Mouse (Mus musculus): ENCODE results near the gene Sh3bp2.

Sh3bp2 gene

GRCm38 (mm10) chr5:34525663-34526476, at the start of gene Sh3bp2:
TSS of gene Sh3bp2 (plus strand) at chr5:34525838.
- peak; percentile 60 to 79 for DNase-seq (ENCODE audit: low spot score in 2 of 2)

- DNase-seq (ENCODE audit: low spot score in 2 of 2): no peak
Measured at GRCm38 (mm10) chr5:34480926-34481325, 44.7 kb upstream of the Sh3bp2 start.

GRCm38 (mm10) chr5:34485731-34486130, 39.9 kb upstream of the Sh3bp2 start:
- no peak for DNase-seq (ENCODE audit: low spot score in 2 of 2)

DNA sequence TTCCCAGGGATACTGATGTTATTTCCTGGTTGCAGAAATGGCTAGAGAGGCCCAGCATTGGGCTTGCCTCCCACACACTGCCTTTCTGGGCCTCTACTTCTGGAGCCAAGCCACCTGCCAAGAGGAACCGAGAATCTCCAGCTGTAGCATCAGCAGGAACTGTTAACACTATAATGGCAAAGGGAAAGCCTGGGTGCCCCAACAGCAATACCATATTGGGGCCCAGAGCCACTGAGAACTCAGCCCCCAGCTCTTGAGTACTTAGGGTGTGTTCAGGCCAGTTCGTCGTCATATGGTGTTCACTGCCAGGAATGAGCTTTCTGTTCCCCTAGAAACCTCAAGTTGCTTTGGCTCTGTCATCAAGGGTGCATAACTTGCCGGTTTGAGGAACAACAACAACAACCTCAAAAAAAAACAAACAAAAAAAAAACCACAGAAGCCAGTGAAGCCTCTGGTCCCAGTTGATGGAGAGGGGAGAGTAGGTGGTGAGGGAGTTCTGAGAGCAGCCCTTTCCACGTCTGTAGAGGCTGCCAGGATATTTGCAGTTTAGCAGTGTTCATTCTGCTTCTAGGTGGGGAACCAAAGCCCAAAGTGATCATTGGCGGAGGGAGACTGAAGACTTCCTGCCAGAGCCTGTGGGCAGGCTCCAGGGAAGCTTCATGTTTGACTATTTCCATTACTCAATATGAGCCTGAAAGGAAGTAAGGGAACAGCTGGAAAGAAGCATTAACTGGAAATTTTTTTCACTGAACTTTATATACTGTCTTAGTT, 38.1 kb upstream of the Sh3bp2 start:
- DNase-seq (ENCODE audit: low spot score in 2 of 2): no peak

DNA sequence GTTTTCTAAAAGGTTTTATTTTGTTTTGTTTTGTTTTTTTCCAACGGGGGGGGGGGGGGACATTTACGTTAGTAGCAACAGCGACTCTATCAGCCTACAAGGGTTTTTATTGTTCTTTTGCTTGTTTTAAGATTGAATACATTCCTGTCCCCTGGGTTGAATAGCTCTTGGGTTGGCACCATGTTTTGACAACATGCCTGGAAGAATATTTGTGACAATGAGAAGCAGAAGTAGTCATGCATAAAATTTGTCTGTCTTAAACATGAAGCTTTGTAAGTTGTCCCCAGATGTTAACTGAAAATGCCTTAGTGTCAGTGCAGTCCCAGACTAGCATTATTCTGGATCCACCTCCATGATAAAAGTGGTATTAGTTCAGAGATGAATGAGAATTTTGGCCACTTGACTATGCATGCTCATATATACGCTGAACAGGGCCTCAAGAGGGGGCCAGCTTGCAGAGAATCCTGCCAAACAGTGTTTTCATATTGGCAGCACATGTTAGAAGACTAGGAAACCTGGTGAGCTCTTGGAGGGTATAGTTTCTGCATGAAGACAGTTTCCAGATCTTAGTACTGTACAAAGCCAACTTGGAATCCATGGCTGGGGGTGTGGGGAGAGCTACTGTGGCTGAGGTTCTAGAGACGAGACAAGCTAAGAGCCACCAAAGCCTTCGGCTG, 36.8 kb upstream of the Sh3bp2 start:
- DNase-seq (ENCODE audit: low spot score in 2 of 2): no peak

DNA sequence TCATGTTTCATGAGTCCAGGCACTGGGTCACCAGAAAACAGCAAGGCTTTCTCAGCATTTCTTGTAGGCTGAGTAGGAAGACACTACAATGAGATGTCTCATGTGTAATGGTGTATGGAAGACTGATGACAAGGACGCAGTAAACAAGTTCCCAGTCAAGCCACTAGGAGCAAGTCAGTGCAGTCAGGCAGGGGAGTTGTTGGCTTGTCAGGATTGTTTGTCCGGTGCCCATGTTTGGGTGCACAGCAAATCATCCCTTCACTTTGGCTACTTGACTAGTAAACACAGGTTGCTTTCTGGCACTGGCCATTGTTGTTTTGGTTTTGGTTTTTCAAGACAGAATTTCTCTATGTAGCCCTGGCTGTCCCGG, 36.2 kb upstream of the Sh3bp2 start:
- DNase-seq (ENCODE audit: low spot score in 2 of 2): no peak

- DNase-seq (ENCODE audit: low spot score in 2 of 2): no peak
Measured at GRCm38 (mm10) chr5:34496745-34497144, 28.9 kb upstream of the Sh3bp2 start.

- no peak for DNase-seq (ENCODE audit: low spot score in 2 of 2)
Measured at GRCm38 (mm10) chr5:34500886-34501285, 24.8 kb upstream of the Sh3bp2 start.

DNA sequence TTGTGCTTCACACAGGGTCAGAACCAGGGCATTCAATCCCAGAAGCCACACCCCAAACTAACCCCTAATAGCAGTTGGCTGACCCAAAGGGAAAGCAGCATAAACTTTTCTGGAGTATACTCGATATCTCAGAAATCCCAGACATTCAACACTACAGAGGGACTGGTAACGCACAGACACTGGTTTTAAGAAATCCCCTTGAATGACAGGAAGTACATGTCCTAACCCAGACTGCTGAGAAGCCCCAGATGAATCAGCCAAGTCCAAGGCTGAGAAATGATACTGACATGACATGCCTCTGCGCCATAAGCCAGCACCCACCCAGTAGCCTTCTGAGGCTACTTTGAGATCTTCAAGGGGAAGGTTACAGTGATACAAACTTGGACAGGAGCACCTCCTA, 24.1 kb upstream of the Sh3bp2 start:
- no peak for DNase-seq (ENCODE audit: low spot score in 2 of 2)

DNA sequence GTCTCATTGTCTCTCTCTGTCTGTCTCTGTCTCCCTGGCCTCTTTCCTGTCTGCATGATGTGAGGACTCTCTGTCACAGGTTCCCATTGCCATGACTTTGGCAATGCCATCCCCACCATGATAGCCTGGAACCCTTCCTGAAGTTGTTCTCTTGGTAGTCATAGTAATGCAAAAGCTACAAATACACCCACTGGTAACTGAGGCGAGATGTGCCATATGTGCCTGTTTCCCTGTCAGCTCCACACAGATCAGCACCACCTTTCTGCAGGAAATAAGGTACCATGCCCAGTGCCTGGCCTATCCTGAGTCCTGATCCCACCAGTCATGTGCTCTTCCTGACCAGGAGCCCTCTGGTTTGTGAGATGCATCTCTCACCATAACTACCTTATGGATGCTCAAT, 23.2 kb upstream of the Sh3bp2 start:
- no peak for DNase-seq (ENCODE audit: low spot score in 2 of 2)

GRCm38 (mm10) chr5:34502821-34503220, 22.8 kb upstream of the Sh3bp2 start:
- no peak for DNase-seq (ENCODE audit: low spot score in 2 of 2)

- no peak for DNase-seq (ENCODE audit: low spot score in 2 of 2)
Measured at GRCm38 (mm10) chr5:34512486-34512885, 13.2 kb upstream of the Sh3bp2 start.

DNA sequence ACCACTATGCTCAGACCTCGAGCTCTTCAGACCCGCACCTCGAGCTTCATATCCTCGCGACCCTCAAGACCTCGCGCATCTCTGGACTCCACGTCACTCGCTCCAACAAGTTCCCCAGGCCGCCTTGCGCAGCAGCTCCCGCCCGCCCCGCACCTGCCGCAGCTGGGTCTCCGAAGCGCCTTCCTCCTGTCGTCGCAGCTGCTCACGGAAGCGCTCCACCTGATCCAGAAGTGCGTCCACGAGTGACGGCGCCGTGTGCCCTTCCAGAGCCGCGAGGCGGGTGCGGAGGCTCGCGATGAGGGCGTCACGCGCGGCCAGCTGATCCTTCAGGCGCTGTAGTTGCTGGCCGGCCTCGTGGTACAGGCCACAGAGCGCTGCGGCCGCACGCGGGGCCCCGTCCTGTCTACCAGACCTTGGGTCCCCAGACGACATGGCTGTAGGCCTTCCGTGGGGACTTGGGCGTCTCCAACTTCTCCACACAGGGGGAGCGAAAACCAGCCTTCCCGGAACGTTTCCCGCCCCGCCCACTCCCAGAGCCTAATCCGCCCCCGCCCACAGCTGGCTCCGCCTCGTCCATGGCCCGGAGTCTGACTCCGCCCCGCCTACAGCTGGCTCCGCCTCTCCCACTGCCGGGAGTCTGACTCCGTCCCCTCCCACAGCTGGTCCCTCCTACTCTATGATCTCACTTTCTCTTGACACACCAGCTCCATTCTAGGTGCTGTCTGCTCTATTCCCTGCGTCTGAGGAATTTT, 12.0 kb upstream of the Sh3bp2 start, which contains the start of gene Tnip2:
Tnip2 (minus strand) TSS at position 526 of the 752 bp plus-strand sequence.
- DNase-seq (ENCODE audit: low spot score in 2 of 2): peak; percentile 82 to 85

- DNase-seq (ENCODE audit: low spot score in 2 of 2): peak in 1 of 2 experiments; percentile 32
Measured at GRCm38 (mm10) chr5:34514218-34514566, 11.4 kb upstream of the Sh3bp2 start.

GRCm38 (mm10) chr5:34515096-34515495, 10.5 kb upstream of the Sh3bp2 start:
- no peak for DNase-seq (ENCODE audit: low spot score in 2 of 2)

GRCm38 (mm10) chr5:34517913-34518312, 7.7 kb upstream of the Sh3bp2 start:
- peak in 1 of 2 experiments; percentile 62 for DNase-seq (ENCODE audit: low spot score in 2 of 2)

- no peak for DNase-seq (ENCODE audit: low spot score in 2 of 2)
Measured at GRCm38 (mm10) chr5:34519389-34519910, 6.2 kb upstream of the Sh3bp2 start.

DNA sequence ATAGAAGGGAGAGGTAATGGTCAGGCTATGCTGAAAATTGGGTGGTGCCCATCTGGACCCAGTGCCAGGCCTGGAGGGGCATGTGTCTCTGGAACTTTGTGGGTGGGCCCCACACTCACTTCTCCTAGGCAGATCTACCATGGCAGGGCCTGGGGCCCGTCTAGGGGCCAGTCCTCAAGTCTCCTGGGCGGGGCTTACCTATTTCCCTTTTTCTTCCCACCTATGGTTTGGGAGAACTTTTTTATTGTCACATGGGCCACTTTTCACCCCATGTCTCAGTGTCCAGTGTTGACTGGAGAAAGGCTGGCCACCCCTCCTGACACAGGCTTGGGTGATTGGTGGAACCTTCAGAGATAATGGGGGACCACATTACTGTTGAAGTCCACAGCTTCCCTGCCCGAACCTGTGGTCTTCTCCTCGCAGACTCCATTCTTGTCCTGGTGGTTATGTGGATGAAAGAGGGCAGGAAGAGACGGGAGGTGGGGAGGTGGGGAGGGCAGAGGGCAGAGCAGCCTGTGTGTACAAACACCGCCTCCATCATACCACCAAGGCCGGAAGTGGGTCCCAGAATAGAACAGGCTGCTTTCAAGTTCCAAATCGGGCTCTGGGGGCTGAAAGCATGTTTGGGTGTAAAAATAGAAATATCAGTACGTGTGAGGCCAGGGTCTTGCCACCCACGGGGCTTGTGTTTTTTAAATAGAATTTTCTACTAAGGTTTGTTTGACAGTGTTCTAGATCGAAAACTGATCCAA, 5.0 kb upstream of the Sh3bp2 start:
- DNase-seq (ENCODE audit: low spot score in 2 of 2): no peak

- no peak for DNase-seq (ENCODE audit: low spot score in 2 of 2)
Measured at GRCm38 (mm10) chr5:34521337-34521736, 4.3 kb upstream of the Sh3bp2 start.

GRCm38 (mm10) chr5:34523958-34524485, 1.6 kb upstream of the Sh3bp2 start:
- no peak for DNase-seq (ENCODE audit: low spot score in 2 of 2)

All from frontal cortex, postnatal 14 days (tissue).